Mouse (Mus musculus): ENCODE results near the gene Cpsf4. TPM values are rescaled to one million over a fixed set of nuclear protein-coding genes. Genes with fewer than 3 reads are reported as not detected.

Gene Cpsf4
- polyA plus RNA-seq (2012; rRNA removed; ENCODE audit: low replicate concordance): 22.3 and 29.3 TPM in 2 replicates

DNA sequence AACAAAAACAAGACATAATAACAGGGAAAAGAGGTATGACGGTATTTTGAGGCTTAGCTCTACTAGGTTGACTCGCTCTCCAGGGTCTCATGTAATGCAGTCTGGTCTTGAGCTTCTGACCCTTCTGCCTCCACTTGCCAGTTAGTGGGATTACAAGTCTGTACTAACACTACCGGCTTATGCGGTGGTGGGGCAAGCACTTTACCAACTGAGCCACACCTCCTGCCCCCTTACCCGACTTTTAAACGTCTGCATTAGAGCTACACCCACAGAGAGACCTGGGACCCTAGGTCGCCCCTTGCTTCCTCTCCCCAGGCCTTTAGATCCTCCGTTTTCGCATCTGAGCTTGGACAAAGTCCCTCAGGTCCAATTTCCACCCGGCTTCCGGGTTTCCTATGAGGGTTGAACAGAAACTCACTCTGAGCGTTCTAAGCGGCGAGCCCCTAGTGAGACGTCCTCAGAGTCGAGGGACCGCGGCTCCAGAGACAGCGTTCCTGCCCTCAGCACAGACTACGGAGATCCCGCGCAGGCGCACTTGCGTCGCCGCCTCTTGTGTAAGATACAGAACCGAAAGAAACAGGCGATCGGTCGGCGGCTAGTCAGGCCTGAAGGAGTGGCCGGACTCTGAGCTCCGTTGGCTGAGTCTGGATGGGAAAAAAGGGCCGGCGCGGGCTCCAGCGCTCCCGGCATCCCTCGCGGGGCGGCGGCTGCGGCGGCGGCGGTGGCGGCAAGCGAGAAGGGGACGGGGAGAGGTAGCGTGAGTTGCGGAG is at the start of gene Cpsf4, which contains the start of gene Ptcd1:
TSS of gene Cpsf4 (plus strand) at position 678 of the 770 bp plus-strand sequence.
TSS of gene Ptcd1 (minus strand) at position 573 of the 770 bp plus-strand sequence.

DNA sequence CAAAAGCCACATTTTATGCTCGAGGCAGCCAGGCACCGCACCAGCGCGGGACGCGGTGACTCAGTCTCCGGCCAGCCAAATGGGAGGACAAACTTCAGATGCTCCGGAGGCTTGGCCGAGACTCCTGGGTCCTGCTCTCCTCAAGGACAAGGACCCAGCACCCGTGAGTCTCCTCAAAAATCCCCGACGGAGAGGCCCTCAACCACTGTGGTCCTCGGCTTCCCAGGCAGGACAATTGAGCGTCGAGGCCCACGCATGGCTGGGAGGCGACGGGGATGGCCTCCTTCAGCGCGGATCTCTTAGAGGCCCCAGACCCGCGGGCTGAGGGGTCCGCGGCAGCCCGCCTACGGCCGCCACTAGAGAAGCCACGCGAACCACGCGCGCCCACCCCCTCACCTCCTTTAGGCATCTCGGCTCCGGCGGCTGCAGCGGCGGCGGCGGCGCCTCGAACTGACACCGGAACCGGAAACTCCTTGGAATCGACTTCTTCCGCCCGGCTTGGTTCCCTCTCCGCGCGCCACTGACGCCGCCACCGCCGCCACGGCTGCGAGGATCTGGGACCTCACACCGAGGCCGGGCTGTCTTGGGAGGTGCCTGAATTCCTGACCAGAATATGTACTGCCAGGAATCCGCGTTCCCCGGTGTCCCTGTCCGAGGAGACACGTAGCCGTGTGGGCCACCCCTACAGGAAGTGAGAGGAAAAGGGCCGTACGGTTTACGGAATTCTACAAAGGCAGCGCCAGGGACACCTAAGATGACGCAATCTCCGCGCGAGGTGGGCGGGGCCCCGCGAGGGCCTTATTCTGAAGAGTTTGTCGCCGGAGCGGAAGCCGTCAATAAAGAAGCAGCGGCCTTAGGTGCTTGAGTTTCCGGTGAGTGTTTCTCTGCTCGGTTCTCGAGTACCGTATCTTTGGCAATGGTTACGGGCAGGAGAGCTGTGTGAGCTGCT is 27.2 kb upstream of the Cpsf4 start, which contains the start of the genes Pdap1 and Bud31:
TSS of gene Pdap1 (minus strand) at position 668 of the 949 bp plus-strand sequence.
TSS of gene Bud31 (plus strand) at position 792 of the 949 bp plus-strand sequence.

DNA sequence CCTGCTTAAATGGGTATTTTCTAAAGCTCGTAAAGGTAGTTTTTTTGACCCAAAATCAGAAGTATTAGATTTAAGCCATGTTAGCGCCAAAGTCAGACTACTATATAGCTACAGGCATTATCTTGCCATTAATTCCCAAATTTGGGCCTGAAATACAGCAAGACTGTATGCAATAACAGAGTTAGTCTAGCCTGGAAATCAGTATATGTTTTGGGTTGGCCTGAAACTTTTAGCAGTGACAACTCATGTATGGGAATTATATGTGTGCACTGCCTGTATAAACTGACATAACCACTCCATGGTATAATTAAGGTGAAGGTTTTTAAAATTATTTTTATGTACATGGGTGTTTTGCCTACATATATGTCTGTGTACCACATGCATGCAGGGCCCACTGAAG is 24.9 kb downstream of the Cpsf4 start, which contains the start of gene Atp5j2:
TSS of gene Atp5j2 (minus strand) at position 101 of the 400 bp plus-strand sequence.

DNA sequence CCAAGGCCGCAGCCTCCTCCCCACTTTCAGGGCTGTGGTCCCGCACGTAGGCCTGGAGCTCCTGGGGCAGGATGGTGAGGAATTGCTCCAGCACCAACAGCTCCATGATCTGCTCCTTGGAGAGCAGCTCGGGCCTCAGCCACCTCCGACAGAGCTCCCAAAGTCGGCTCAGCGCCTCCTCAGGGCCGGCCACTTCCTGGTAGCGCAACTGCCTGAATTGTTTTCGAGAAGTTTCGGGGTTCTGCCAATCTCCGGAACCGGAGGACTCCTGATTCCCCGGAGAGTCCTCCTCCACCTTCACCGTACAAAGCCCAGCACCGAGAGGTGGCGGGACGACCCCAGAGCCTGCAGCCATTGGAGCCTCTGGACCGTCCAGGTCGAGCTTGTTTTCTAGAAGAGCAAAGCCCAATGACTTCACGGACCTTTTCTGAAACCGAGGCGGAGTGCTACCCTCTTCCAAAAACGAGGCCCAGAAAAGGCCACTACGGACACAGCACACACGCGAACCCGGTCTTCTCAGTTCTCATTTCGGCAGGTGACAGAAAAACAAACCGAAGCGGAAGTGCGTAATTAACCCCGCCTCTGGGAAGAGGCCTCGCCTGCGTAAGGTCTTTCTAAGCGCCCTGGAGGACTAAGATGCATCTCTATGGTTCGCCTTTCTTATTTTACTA is 34.4 kb downstream of the Cpsf4 start, which contains the start of gene Zkscan14:
TSS of gene Zkscan14 (minus strand) at position 548 of the 671 bp plus-strand sequence.

DNA sequence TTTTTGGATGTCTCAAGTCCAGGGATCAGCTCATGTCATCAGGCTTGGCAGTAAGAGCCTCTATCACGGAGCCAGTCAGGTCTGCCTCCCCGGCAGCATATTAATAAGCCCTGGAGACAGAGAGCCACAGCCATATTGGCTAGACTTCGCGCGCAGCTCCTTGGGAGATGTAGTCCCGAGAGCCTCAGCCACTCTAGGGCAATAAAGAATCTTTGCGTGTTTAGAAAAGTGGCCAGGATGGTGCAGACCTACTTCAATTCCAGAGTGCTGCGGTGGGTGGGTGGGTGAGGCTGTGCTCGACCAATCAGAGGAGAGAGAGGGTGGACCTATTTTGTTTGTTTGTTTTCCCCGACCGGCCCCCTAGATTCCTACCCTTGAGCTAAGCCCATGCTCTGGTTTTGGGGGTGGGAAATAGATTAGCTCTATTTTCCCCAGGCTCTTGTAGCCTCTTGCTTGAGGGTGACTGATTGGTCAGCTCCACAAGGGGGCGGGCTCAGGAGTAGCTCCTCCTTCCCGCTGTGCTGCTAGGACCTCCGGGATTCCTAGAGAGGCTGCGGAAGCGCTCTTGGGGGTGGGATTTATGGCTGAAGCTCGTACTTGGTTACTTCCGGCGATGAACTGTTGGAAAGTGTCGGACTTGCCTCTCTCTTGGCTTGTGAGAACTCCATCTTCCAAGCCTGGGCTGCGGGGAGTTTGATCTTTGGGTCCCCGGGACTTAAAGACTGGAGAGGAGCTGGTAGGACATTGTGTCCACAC is 37.1 kb downstream of the Cpsf4 start, which contains the start of gene Zkscan5:
TSS of gene Zkscan5 (plus strand) at position 627 of the 756 bp plus-strand sequence.

DNA sequence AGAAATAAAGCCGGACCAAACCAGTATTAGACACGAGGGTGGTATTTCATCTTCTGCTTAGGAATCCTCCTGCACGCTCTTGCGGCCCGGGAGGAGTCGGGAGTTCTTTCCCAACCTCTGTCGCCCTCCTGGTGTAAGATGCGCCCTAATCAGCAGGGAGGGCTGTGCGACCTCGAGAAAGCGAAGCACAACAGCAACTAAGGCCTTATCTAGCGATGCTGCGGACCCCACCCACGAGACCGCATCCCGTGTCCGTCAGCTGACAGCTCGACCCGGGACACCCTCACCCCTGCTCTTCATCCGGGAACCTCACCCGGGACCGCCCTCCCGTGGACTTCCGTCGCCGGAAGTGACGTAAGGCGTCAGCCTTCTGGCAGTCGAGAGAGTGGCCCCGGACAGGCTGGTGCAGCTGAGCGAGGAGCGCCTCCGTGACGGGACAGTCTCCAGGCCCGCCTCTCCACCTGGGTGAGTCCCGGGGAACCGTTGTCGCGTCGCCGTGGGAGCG is 64.4 kb downstream of the Cpsf4 start, which contains the start of gene Zfp655:
TSS of gene Zfp655 (plus strand) at position 349 of the 505 bp plus-strand sequence.

Other genes starting within 250 kb of the Cpsf4 start
- 36.6 and 42.3 TPM in 2 replicates for gene Smurf1, start 201.4 kb upstream of the Cpsf4 start, polyA plus RNA-seq (2012; rRNA removed; ENCODE audit: low replicate concordance)
- not detected in 2 replicates for gene Gm4871, start 134.5 kb upstream of the Cpsf4 start, polyA plus RNA-seq (2012; rRNA removed; ENCODE audit: low replicate concordance)
- gene 1700018F24Rik, start 124.2 kb upstream of the Cpsf4 start, polyA plus RNA-seq (2012; rRNA removed; ENCODE audit: low replicate concordance): not detected in 2 replicates
- 103 and 111 TPM in 2 replicates for gene Arpc1a, start 83.4 kb upstream of the Cpsf4 start, polyA plus RNA-seq (2012; rRNA removed; ENCODE audit: low replicate concordance)
- gene Kpna7, start 83.2 kb upstream of the Cpsf4 start, polyA plus RNA-seq (2012; rRNA removed; ENCODE audit: low replicate concordance): not detected in 2 replicates
- gene Arpc1b, start 53.0 kb upstream of the Cpsf4 start, polyA plus RNA-seq (2012; rRNA removed; ENCODE audit: low replicate concordance): 586 and 942 TPM in 2 replicates
- 21.0 and 26.7 TPM in 2 replicates for gene Pdap1, start 27.0 kb upstream of the Cpsf4 start, polyA plus RNA-seq (2012; rRNA removed; ENCODE audit: low replicate concordance)
- gene Bud31, start 26.9 kb upstream of the Cpsf4 start, polyA plus RNA-seq (2012; rRNA removed; ENCODE audit: low replicate concordance): 36.2 and 74.0 TPM in 2 replicates
- 13.3 and 13.5 TPM in 2 replicates for gene Ptcd1, start 105 bp upstream of the Cpsf4 start, polyA plus RNA-seq (2012; rRNA removed; ENCODE audit: low replicate concordance)
- 99.7 and 184 TPM in 2 replicates for gene Atp5j2, start 24.8 kb downstream of the Cpsf4 start, polyA plus RNA-seq (2012; rRNA removed; ENCODE audit: low replicate concordance)
- 2.7 and 3.5 TPM in 2 replicates for gene Zkscan14, start 34.7 kb downstream of the Cpsf4 start, polyA plus RNA-seq (2012; rRNA removed; ENCODE audit: low replicate concordance)
- gene Zkscan5, start 37.3 kb downstream of the Cpsf4 start, polyA plus RNA-seq (2012; rRNA removed; ENCODE audit: low replicate concordance): 3.2 and 5.7 TPM in 2 replicates
- 12.0 and 23.5 TPM in 2 replicates for gene Zfp655, start 64.5 kb downstream of the Cpsf4 start, polyA plus RNA-seq (2012; rRNA removed; ENCODE audit: low replicate concordance)
- 14.3 and 22.2 TPM in 2 replicates for gene Zscan25, start 113.3 kb downstream of the Cpsf4 start, polyA plus RNA-seq (2012; rRNA removed; ENCODE audit: low replicate concordance)
- gene Cyp3a57, start 178.1 kb downstream of the Cpsf4 start, polyA plus RNA-seq (2012; rRNA removed; ENCODE audit: low replicate concordance): 3.2 and 10.4 TPM in 2 replicates

Measured in mammary gland, adult 2 months (tissue).